Mouse (Mus musculus) ES-E14 (cell line): ENCODE results near the gene Dohh. TPM values are rescaled to one million over a fixed set of nuclear protein-coding genes. Genes with fewer than 3 reads are reported as not detected.

Source experiments
- DNase-seq: peaks from one replicate; pipeline ENCODE4 v3.0.0-alpha.2; 2013; ENCODE audit warnings: low read depth, low spot score
- H3K27ac ChIP-seq: 2 replicates; pipeline ENCODE4 v1.5.1; 2012; ENCODE audit warnings: low read depth, mild to moderate bottlenecking, low read length, moderate library complexity, mixed read lengths; ENCODE audit not compliant: poor library complexity, insufficient read depth, severe bottlenecking
- H3K36me3 ChIP-seq: 2 replicates; pipeline ENCODE4 v1.6.1; 2012; ENCODE audit warnings: mild to moderate bottlenecking, low read length, moderate library complexity, mixed read lengths; ENCODE audit not compliant: control insufficient read depth, poor library complexity, insufficient read depth, severe bottlenecking
- H3K4me1 ChIP-seq, 2 experiments: fragments of 150-350 bp in 1 of 2; sonication (generic) in 1 of 2; 2 replicates each; pipeline ENCODE4 v1.6.1; 2012; ENCODE audit warnings: low read length in 2 of 2, mild to moderate bottlenecking in 1 of 2, mixed read lengths in 1 of 2; ENCODE audit not compliant: control insufficient read depth in 2 of 2, insufficient read depth in 2 of 2, poor library complexity in 1 of 2
- H3K4me3 ChIP-seq, 2 experiments: fragments of 150-350 bp in 1 of 2; sonication (generic) in 1 of 2; 2 replicates each; pipeline ENCODE4 v1.5.1; 2012; ENCODE audit warnings: low read length in 2 of 2, low read depth in 1 of 2, mild to moderate bottlenecking in 1 of 2, mixed read lengths in 1 of 2; ENCODE audit not compliant: insufficient read depth in 1 of 2, poor library complexity in 1 of 2, severe bottlenecking in 1 of 2
- H3K9ac ChIP-seq: 2 replicates; pipeline ENCODE4 v1.6.1; 2012; ENCODE audit warnings: low read depth, mild to moderate bottlenecking, low read length, mixed read lengths; ENCODE audit not compliant: poor library complexity, insufficient read depth, severe bottlenecking
- H3K9me3 ChIP-seq: fragments of 150-350 bp; sonication (generic); 2 replicates; pipeline ENCODE4 v1.6.1; 2012; ENCODE audit warnings: low read depth, mild to moderate bottlenecking, low read length; ENCODE audit not compliant: control insufficient read depth, insufficient read depth
- CHD2 ChIP-seq: IDR thresholded peaks from 2 replicates; pipeline ENCODE4 v1.6.1; 2014; ENCODE audit warnings: mild to moderate bottlenecking, low read depth, low read length, inconsistent platforms
- HCFC1 ChIP-seq: IDR thresholded peaks from 2 replicates; pipeline ENCODE4 v1.6.1; 2012; ENCODE audit warnings: low read length, inconsistent platforms, borderline replicate concordance; ENCODE audit not compliant: insufficient read depth
- MAFK ChIP-seq: IDR thresholded peaks from 2 replicates; pipeline ENCODE4 v1.6.1; 2014; ENCODE audit warnings: mild to moderate bottlenecking, low read depth, low read length, inconsistent platforms; ENCODE audit not compliant: insufficient read depth
- ZC3H11A ChIP-seq: IDR thresholded peaks from 2 replicates; pipeline ENCODE4 v1.6.1; 2012; ENCODE audit warnings: low read depth, mild to moderate bottlenecking, inconsistent platforms, low read length, borderline replicate concordance
- ZNF384 ChIP-seq: IDR thresholded peaks from 2 replicates; pipeline ENCODE4 v1.6.1; 2012; ENCODE audit warnings: low read depth, low read length, inconsistent platforms
- in situ Hi-C, 2 experiments: fragments of 600-800 bp; cut with MboI; formaldehyde crosslinking; loops; one replicate each; pipeline ENCODE4 v1.15.1; 2025; ENCODE audit warnings: low sequenced_read_pairs in 2 of 2, inconsistent platforms in 1 of 2; ENCODE audit not compliant: unreplicated experiment in 2 of 2
- total RNA-seq: library from RNA; depleted of rRNA; stranded (reverse); fragments of 300-350 nt; gene quantifications from 2 replicates; pipeline ENCODE4 v1.2.3, GENCODE M21; 2012

Gene Dohh
- total RNA-seq, 1 experiment = 168 TPM

GRCm38 (mm10) chr10:81379183-81379553 is 5.1 kb upstream of the Dohh start:
- in situ Hi-C loops = no loop called here
- H3K36me3 ChIP-seq = peaks cover 11% of the 10 kb centered on the region; the same call in 1 of the 2 replicates
- DNase-seq = no peak

GRCm38 (mm10) chr10:81379809-81380378 is 4.3 kb upstream of the Dohh start:
- no peak overlapping the region for H3K4me3 ChIP-seq
- no peak for TF ChIP-seq MAFK
- TF ChIP-seq ZNF384 = no peak
- TF ChIP-seq HCFC1 = no peak
- no peak for TF ChIP-seq ZC3H11A
- TF ChIP-seq CHD2 = no peak

More at GRCm38 (mm10) chr10:81379183-81379553, 5.1 kb upstream of the Dohh start:
- Histone ChIP-seq H3K9ac (peak overlapping the region; percentile 70), H3K4me1 (peaks cover 6% of the 10 kb centered on the region in 2 experiments; a peak in 2 of 4 replicates), H3K9me3 (no peaks in the 10 kb centered on the region), H3K27ac (peak overlapping the region; percentile 33), H3K4me3 (peak overlapping the region; percentile 57 to 68)
- TF ChIP-seq ZNF384 = no peak
- TF ChIP-seq HCFC1 = no peak
- TF ChIP-seq ZC3H11A = no peak
- TF ChIP-seq MAFK = no peak
- TF ChIP-seq CHD2 = no peak

GRCm38 (mm10) chr10:81382039-81382438 is 2.2 kb upstream of the Dohh start:
- no peak overlapping the region for H3K4me3 ChIP-seq
- H3K27ac ChIP-seq = no peak overlapping the region
- H3K4me1 ChIP-seq = peaks cover 0 to 8% of the 10 kb centered on the region in 2 experiments; a peak in 1 of 4 replicates
- in situ Hi-C loops = no loop called here
- DNase-seq = no peak
- TF ChIP-seq ZC3H11A (no peak), MAFK (no peak), HCFC1 (no peak), ZNF384 (no peak), CHD2 (no peak)
- no peak overlapping the region for H3K9ac ChIP-seq
- H3K36me3 ChIP-seq = peaks cover 15% of the 10 kb centered on the region
- no peaks in the 10 kb centered on the region for H3K9me3 ChIP-seq

More at GRCm38 (mm10) chr10:81379809-81380378, 4.3 kb upstream of the Dohh start:
- peaks cover 6% of the 10 kb centered on the region in 2 experiments; a peak in 2 of 4 replicates for H3K4me1 ChIP-seq
- H3K27ac ChIP-seq = no peak overlapping the region
- in situ Hi-C loops = no loop called here
- H3K9me3 ChIP-seq = no peaks in the 10 kb centered on the region
- no peak for DNase-seq
- no peak overlapping the region for H3K9ac ChIP-seq
- peaks cover 7% of the 10 kb centered on the region; the same call in 1 of the 2 replicates for H3K36me3 ChIP-seq

GRCm38 (mm10) chr10:81384605-81384982 is 366 bp downstream of the Dohh start:
- in situ Hi-C loops = no loop called here
- no peaks in the 10 kb centered on the region for H3K9me3 ChIP-seq
- no peak for TF ChIP-seq ZC3H11A
- TF ChIP-seq CHD2 = no peak
- no peak for TF ChIP-seq HCFC1
- no peak for TF ChIP-seq MAFK
- TF ChIP-seq ZNF384 = no peak

More at GRCm38 (mm10) chr10:81384605-81384982, 366 bp downstream of the Dohh start:
- peaks cover 0 to 7% of the 10 kb centered on the region in 2 experiments; a peak in 1 of 4 replicates for H3K4me1 ChIP-seq
- peaks cover 35% of the 10 kb centered on the region for H3K36me3 ChIP-seq
- H3K9ac ChIP-seq = peak overlapping the region; percentile 93
- peak overlapping the region; percentile 77 to 86 for H3K4me3 ChIP-seq
- H3K27ac ChIP-seq = peak overlapping the region; percentile 73
- DNase-seq = no peak
